18 mouse cellular contexts compared by ENCODE assay signal in genomic region chr6:13255341-13255740, GRCm38 (mm10). TPM values are rescaled to one million over a fixed set of nuclear protein-coding genes. Genes with fewer than 3 reads are reported as not detected.
A peak's percentile ranks its signal among the peaks of the same experiment; 100 is the strongest.
DNase-seq lines count a peak whose midpoint lies in the region; TF ChIP-seq lines count a peak whose summit lies in the region.
"Had no signal": no experiment of that assay in that cellular context is flagged by ENCODE, and none has a peak within 500 bp of the region (broad histone marks: within the 10 kb centered on the region; RNA-seq: fewer than 3 reads in every experiment).

No protein-coding gene starts in this region.

- no peak for TF ChIP-seq CTCF in CH12.LX (conservative IDR thresholded peaks at IDR 0.05 in 1 of 2, IDR thresholded peaks at IDR 0.05 in 1 of 2; ENCODE audit: low read depth in 2 of 2, low read length in 2 of 2)

- H3K4me2 ChIP-seq in CH12.LX (ENCODE audit: insufficient read depth, low read depth, poor library complexity, severe bottlenecking): no peak overlapping the region; the same call in 1 of the 2 replicates

- TF ChIP-seq RAD21 in CH12.LX (IDR thresholded peaks at IDR 0.05; ENCODE audit: low read depth, low read length): no peak

- H3K9ac ChIP-seq in CH12.LX (ENCODE audit: insufficient read depth, low read depth): no peak overlapping the region

- peak; percentile 35 for DNase-seq in CH12.LX (ENCODE audit: extremely low read depth)
- no peak for DNase-seq in heart, adult 11 months
- DNase-seq: adrenal gland, adult 2 months; adrenal gland, adult 8-10 months; adrenal gland, postnatal 10 days; adrenal gland, postnatal 14 days; adrenal gland, postnatal 25 days; adrenal gland, postnatal 36 days; B cell, adult 2 months; cerebellum, adult 11 months; cerebellum, adult 11-12 months; cerebellum, adult 18-20 months; cerebellum, adult 2 months; cerebellum, adult 8-10 months had no signal

- H3K9me3 ChIP-seq in CH12.LX (replicated peaks; ENCODE audit: low read length): no peaks in the 10 kb centered on the region
- H3K9me3 ChIP-seq: G1E had no signal

- in situ Hi-C loops in CH12.LX (cut with MboI; ENCODE audit: low pct_ligation_motif_present, low pct_unique_long_range_greater_than_20kb, low sequenced_read_pairs): no loop called here

- TF ChIP-seq EP300 in CH12.LX (IDR thresholded peaks at IDR 0.05; ENCODE audit: low read length): peak; percentile 59; the same call in 1 of the 2 replicates

- no peak overlapping the region for H3K4me3 ChIP-seq in CH12.LX (replicated peaks in 1 of 3; ENCODE audit: low read depth in 2 of 3, low read length in 2 of 3, poor library complexity in 1 of 3)

- dilution Hi-C loops in CH12.LX (cut with MboI; ENCODE audit: extremely low pct_ligation_motif_present, extremely low pct_unique_long_range_greater_than_20kb, low sequenced_read_pairs): no loop called here

- H3K27ac ChIP-seq in CH12.LX (ENCODE audit: insufficient read depth, low read depth): no peak overlapping the region

- no peaks in the 10 kb centered on the region for H3K27me3 ChIP-seq in CH12.LX (replicated peaks)

- no peaks in the 10 kb centered on the region for H3K79me2 ChIP-seq in CH12.LX (replicated peaks; ENCODE audit: control insufficient read depth, extremely low read depth, insufficient read depth, poor library complexity, severe bottlenecking)

- H3K36me3 ChIP-seq in CH12.LX (replicated peaks in 1 of 2; ENCODE audit: control insufficient read depth in 1 of 2, insufficient read depth in 1 of 2, low read length in 1 of 2): no peaks in the 10 kb centered on the region
- H3K36me3 ChIP-seq: G1E had no signal

- no peak for TF ChIP-seq POLR2A in CH12.LX (IDR thresholded peaks at IDR 0.05; ENCODE audit: low read depth, low read length)

- peaks cover 2 to 19% of the 10 kb centered on the region in 2 experiments; a peak in 2 of 4 replicates for H3K4me1 ChIP-seq in CH12.LX (ENCODE audit: control insufficient read depth in 1 of 2, insufficient read depth in 2 of 2)

TF ChIP-seq in CH12.LX, 34 proteins besides CTCF, POLR2A, EP300 and RAD21:
- TF ChIP-seq USF2 (conservative IDR thresholded peaks at IDR 0.05; ENCODE audit: low read depth, low read length) (no peak), CHD2 (IDR thresholded peaks at IDR 0.05; ENCODE audit: low read length) (no peak), ZC3H11A (IDR thresholded peaks at IDR 0.05; ENCODE audit: low read depth, low read length) (no peak), USF1 (IDR thresholded peaks at IDR 0.05; ENCODE audit: low read depth, low read length) (no peak), KAT2A (IDR thresholded peaks at IDR 0.05; ENCODE audit: insufficient replicate concordance, low read length) (no peak), JUN (IDR thresholded peaks at IDR 0.05; ENCODE audit: insufficient read depth, low read depth, low read length) (peak; percentile 42; the same call in 1 of the 2 replicates), ZKSCAN1 (IDR thresholded peaks at IDR 0.05; ENCODE audit: borderline replicate concordance, low read depth, low read length) (no peak), TBP (conservative IDR thresholded peaks at IDR 0.05; ENCODE audit: low read depth, low read length) (no peak), HCFC1 (IDR thresholded peaks at IDR 0.05; ENCODE audit: low read depth, low read length) (no peak), TCF12 (IDR thresholded peaks at IDR 0.05; ENCODE audit: low read depth, low read length) (0 out of 2 replicates have a peak, but pooled peaks have one; percentile 17), RCOR1 (conservative IDR thresholded peaks at IDR 0.05; ENCODE audit: low read depth, low read length) (no peak), JUND (conservative IDR thresholded peaks at IDR 0.05; ENCODE audit: low read depth, low read length) (peak; percentile 56), SMC3 (IDR thresholded peaks at IDR 0.05; ENCODE audit: low read depth, low read length) (no peak), ETS1 (conservative IDR thresholded peaks at IDR 0.05; ENCODE audit: low read depth, low read length) (peak; percentile 57), MEF2A (IDR thresholded peaks at IDR 0.05; ENCODE audit: borderline replicate concordance, low read depth, low read length) (peak; percentile 97), IRF4 (IDR thresholded peaks at IDR 0.05; ENCODE audit: low read depth, low read length) (no peak; the same call in 1 of the 2 replicates), MAX (IDR thresholded peaks at IDR 0.05; ENCODE audit: low read length) (no peak), ZNF384 (IDR thresholded peaks at IDR 0.05; ENCODE audit: low read depth, low read length) (no peak), BHLHE40 (IDR thresholded peaks at IDR 0.05; ENCODE audit: low read depth, low read length) (0 out of 2 replicates have a peak, but pooled peaks have one; percentile 33), ELF1 (IDR thresholded peaks at IDR 0.05; ENCODE audit: low read depth, low read length) (no peak), MAZ (IDR thresholded peaks at IDR 0.05; ENCODE audit: low read depth, low read length) (0 out of 2 replicates have a peak, but pooled peaks have one; percentile 28), GABPA (IDR thresholded peaks at IDR 0.05; ENCODE audit: insufficient replicate concordance, low read depth, low read length) (no peak), MAFK (IDR thresholded peaks at IDR 0.05; ENCODE audit: insufficient replicate concordance, low read length) (no peak), POLR2AphosphoS2 (IDR thresholded peaks at IDR 0.05; ENCODE audit: low read depth, low read length) (no peak)

RNA-seq across cellular contexts. Expression of gene Vwde, which starts 30.6 kb away (rescaled TPM):
- not detected in 2 replicates for total RNA-seq in CH12.LX (2012; rRNA removed)
- not detected in 2 replicates for total RNA-seq in CH12.LX (2014; rRNA removed)
- polyA plus RNA-seq in CH12.LX (2012; ENCODE audit: insufficient read length, low read depth): not detected in 2 replicates
- total RNA-seq: adrenal gland, adult 18-20 months; adrenal gland, adult 2 months; adrenal gland, adult 8-10 months; adrenal gland, postnatal 14 days; adrenal gland, postnatal 25 days; adrenal gland, postnatal 36 days; MEL had no signal
- polyA plus RNA-seq: adrenal gland, adult 2 months; G1E; Patski had no signal
